Mouse (Mus musculus) embryonic facial prominence, embryonic 12.5 days (tissue): ENCODE results near the gene Bhlhe41. TPM values are rescaled to one million over a fixed set of nuclear protein-coding genes. Genes with fewer than 3 reads are reported as not detected.

ENCODE experiments used
- ATAC-seq: fragments of 200-750 bp; cut with Nextera tagmentation; 2 replicates; pipeline ENCODE4 v1.8.0; 2017; ENCODE audit not compliant: insufficient number of reproducible peaks, insufficient read depth, low FRiP score, low TSS enrichment
- H3K27ac ChIP-seq: fragments of 300-500 bp; sonication (generic); 2 replicates; pipeline ENCODE4 v1.5.1; 2016; ENCODE audit warnings: mild to moderate bottlenecking
- H3K27me3 ChIP-seq: fragments of 300-500 bp; sonication (generic); 2 replicates; pipeline ENCODE4 v1.6.1; 2016; ENCODE audit warnings: mild to moderate bottlenecking, moderate library complexity
- H3K36me3 ChIP-seq: fragments of 300-500 bp; sonication (generic); 2 replicates; pipeline ENCODE4 v1.6.1; 2016; ENCODE audit warnings: mild to moderate bottlenecking
- H3K4me1 ChIP-seq: fragments of 300-500 bp; sonication (generic); 2 replicates; pipeline ENCODE4 v1.6.1; 2016
- H3K4me2 ChIP-seq: fragments of 300-500 bp; sonication (generic); replicated peaks from 2 replicates; pipeline ENCODE4 v1.6.1; 2016; ENCODE audit warnings: mild to moderate bottlenecking, moderate library complexity
- H3K4me3 ChIP-seq: fragments of 300-500 bp; sonication (generic); 2 replicates; pipeline ENCODE4 v1.5.1; 2016; ENCODE audit warnings: mild to moderate bottlenecking
- H3K9ac ChIP-seq: fragments of 300-500 bp; sonication (generic); 2 replicates; pipeline ENCODE4 v1.6.1; 2016; ENCODE audit warnings: mild to moderate bottlenecking, moderate library complexity
- H3K9me3 ChIP-seq: fragments of 300-500 bp; sonication (generic); 2 replicates; pipeline ENCODE4 v1.6.1; 2016; ENCODE audit warnings: mild to moderate bottlenecking, moderate library complexity
- WGBS: fragments of 180-500 bp; shearing (Covaris S2); methylation state at CpG from one replicate; pipeline ENCODE4 v1.1.7; 2016; 5-methylcytosine and 5-hydroxymethylcytosine counted together
- polyA plus RNA-seq: library from polyadenylated mRNA; unstranded; fragments of >200 nt; fragmentation: Nextera tagmentation; extraction: Ambion mirVana; gene quantifications from 2 replicates; pipeline ENCODE4 v1.2.1, GENCODE M21; 2016

Gene Bhlhe41
- polyA plus RNA-seq, 1 experiment from 2014 or later: 2.6 TPM

DNA sequence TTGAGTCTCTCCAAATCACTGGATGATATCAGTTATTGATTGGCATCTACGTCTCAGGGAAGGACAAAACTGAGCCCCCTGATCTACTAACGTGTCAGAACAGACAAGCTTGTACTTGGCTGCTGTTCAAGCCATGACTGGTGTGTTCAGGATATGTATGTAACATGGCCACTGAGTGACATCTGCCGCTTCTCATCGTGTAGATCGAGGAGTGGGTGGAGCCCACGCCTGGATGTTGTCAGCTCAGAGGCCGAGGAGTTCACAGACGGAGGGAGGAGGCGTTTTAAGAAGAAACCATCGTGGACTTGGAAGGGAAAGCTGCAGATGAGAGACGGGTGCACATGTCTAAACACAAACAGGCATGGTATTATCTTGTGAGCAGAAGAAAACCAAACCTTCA, 26.6 kb upstream of the Bhlhe41 start:
- no peak for ATAC-seq
- Histone ChIP-seq H3K9me3 (no peaks in the 10 kb centered on the region), H3K27me3 (no peaks in the 10 kb centered on the region), H3K4me2 (no peak overlapping the region), H3K9ac (no peak overlapping the region), H3K4me3 (no peak overlapping the region), H3K4me1 (0 out of 2 replicates have a peak, but pooled peaks cover 4% of the 10 kb centered on the region), H3K27ac (no peak overlapping the region), H3K36me3 (no peaks in the 10 kb centered on the region)
- WGBS: 77% methylated on average over 11 of the region's 11 CpGs

DNA sequence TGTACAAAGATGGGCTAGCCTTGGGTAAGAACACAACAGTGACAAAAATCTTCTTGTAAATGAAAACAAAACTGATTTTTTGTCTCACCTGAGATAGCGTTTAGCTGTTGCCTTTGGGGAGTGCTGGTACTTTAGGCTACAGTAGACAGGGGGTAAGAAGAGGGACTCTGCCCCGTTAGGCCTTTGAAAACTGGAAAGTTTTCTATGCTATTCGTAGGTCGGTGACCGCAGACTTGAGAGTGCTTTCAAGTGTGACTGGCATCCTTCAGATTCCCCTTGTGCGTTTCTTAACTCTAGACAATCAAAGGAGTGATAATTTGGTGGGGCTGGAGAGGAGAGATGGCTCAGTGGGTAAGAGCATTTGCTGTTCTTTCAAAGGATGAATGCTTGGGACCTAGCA, 22.4 kb upstream of the Bhlhe41 start:
- Histone ChIP-seq H3K4me1 (no peaks in the 10 kb centered on the region), H3K9ac (no peak overlapping the region), H3K4me2 (no peak overlapping the region), H3K36me3 (no peaks in the 10 kb centered on the region), H3K27ac (no peak overlapping the region), H3K4me3 (no peak overlapping the region), H3K9me3 (no peaks in the 10 kb centered on the region), H3K27me3 (no peaks in the 10 kb centered on the region)
- no peak for ATAC-seq
- WGBS: 81% methylated on average over 6 of the region's 6 CpGs

DNA sequence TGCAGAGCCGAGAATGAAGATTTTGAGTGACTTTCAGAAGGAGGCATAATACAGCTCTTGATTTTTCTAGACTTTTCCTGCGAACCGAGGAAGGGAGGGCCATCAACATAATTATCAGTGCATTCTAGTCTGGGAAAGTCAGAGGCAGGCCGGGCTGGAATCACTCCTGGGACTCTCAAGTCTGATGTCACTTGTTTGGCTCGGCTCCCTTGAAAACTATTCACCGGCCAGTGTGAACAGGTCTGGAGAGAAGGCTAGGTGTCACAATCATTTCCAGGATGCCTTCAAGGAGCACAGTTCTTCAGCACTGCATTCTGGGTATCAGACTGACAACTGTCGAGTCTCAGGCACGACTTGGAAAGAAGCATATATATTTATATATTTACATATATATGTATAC, 20.9 kb upstream of the Bhlhe41 start:
- no peaks in the 10 kb centered on the region for H3K4me1 ChIP-seq
- no peak for ATAC-seq

DNA sequence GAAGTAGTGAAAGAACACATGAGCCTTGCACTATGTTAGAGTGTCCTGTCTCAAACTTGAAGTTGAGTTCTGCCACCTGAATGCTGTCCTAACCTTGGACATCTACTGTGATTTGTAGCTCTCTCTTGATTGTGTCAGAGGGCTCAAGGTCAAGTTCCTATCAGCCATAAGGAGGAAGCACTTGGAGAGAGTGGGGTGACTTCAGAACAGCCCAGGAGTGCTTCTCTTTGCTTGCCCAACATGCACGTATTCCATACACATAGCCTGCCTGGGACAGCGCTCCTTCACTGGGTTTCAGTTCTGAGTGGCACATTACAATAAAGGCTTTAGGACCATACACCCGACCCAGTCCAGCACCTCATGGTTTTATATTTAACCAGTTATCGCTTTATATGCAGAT, 19.7 kb upstream of the Bhlhe41 start:
- WGBS: 87% methylated on average over 4 of the region's 4 CpGs

More for the DNA sequence above, 20.9 kb upstream of the Bhlhe41 start:
- Histone ChIP-seq H3K36me3 (no peaks in the 10 kb centered on the region), H3K27ac (no peak overlapping the region), H3K9me3 (no peaks in the 10 kb centered on the region), H3K4me2 (no peak overlapping the region), H3K9ac (no peak overlapping the region), H3K4me3 (no peak overlapping the region), H3K27me3 (no peaks in the 10 kb centered on the region)
- 68% methylated on average over 8 of the region's 8 CpGs for WGBS

DNA sequence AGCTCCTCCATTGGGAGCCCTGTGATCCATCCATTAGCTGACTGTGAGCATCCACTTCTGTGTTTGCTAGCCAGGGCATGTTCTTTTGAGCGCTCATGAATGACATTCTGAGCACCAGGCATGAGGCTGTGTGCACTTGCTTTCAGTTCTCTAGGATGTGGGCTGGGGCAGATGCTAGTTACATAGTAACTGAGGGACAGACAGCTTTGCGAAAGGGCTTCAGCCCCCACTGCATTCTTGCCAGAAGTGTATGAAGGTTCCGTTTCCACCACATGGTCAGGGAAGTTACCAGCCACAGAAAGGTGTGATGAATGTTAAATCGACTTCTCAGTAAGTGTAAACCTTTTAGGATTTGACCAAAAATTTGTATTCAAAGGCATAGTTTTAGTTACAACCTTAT, 18.3 kb upstream of the Bhlhe41 start:
- H3K27me3 ChIP-seq: no peaks in the 10 kb centered on the region
- H3K27ac ChIP-seq: no peak overlapping the region
- H3K4me1 ChIP-seq: no peaks in the 10 kb centered on the region
- whole genome bisulfite sequencing: 86% methylated on average over 4 of the region's 4 CpGs
- H3K4me3 ChIP-seq: no peak overlapping the region
- no peaks in the 10 kb centered on the region for H3K36me3 ChIP-seq
- no peaks in the 10 kb centered on the region for H3K9me3 ChIP-seq
- no peak overlapping the region for H3K9ac ChIP-seq
- no peak for ATAC-seq
- no peak overlapping the region for H3K4me2 ChIP-seq

More for the DNA sequence above, 19.7 kb upstream of the Bhlhe41 start:
- Histone ChIP-seq H3K36me3 (no peaks in the 10 kb centered on the region), H3K4me3 (no peak overlapping the region), H3K4me1 (no peaks in the 10 kb centered on the region), H3K27me3 (no peaks in the 10 kb centered on the region), H3K4me2 (no peak overlapping the region), H3K9ac (no peak overlapping the region), H3K27ac (no peak overlapping the region), H3K9me3 (no peaks in the 10 kb centered on the region)
- no peak for ATAC-seq

DNA sequence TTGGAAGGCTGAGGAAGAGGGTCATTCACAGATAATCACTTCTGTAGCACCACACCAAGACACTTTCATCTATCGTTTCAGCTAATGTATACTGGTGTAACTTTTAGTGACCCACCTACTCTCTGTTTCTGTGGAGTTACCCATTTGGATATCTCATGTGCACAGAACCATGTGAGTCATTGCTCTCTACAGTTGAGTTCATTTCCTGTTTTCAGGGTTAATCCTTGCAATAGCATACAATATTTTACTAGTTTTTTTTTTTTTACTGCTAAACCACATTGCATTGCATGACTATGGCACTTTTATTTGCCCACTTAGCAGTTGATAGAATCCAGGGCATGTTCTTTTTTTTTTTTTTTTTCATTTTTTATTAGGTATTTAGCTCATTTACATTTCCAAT, 17.7 kb upstream of the Bhlhe41 start:
- H3K27me3 ChIP-seq: no peaks in the 10 kb centered on the region
- WGBS: 78% methylated on average over 1 of the region's 1 CpGs
- ATAC-seq: no peak
- H3K9me3 ChIP-seq: no peaks in the 10 kb centered on the region
- H3K4me3 ChIP-seq: no peak overlapping the region
- H3K4me1 ChIP-seq: no peaks in the 10 kb centered on the region
- H3K36me3 ChIP-seq: no peaks in the 10 kb centered on the region
- no peak overlapping the region for H3K4me2 ChIP-seq
- no peak overlapping the region for H3K27ac ChIP-seq
- H3K9ac ChIP-seq: no peak overlapping the region

DNA sequence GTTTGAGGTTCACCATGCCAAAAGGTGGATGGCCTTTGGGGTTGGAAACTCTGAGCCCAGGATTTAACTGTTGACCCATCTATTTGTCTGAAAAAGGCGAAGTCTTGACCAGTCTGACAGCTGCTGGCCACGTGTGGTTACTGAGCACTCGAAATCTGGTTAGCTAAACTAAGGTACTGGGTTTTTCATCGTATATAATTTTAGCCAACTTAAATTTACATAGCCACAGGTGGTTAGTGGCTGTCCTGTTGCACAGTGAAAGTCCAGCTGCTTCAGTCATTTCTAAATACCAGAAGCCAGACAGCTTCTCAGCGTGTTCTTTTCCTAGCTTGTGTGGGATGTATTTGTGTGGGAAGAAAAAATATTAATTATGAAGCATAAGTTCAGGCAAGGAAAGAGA, 15.3 kb upstream of the Bhlhe41 start:
- WGBS: 87% methylated on average over 5 of the region's 5 CpGs
- H3K9me3 ChIP-seq: no peaks in the 10 kb centered on the region
- H3K9ac ChIP-seq: no peak overlapping the region
- no peaks in the 10 kb centered on the region for H3K4me1 ChIP-seq
- H3K27ac ChIP-seq: no peak overlapping the region
- H3K27me3 ChIP-seq: no peaks in the 10 kb centered on the region
- H3K36me3 ChIP-seq: no peaks in the 10 kb centered on the region
- H3K4me3 ChIP-seq: no peak overlapping the region
- no peak overlapping the region for H3K4me2 ChIP-seq
- no peak for ATAC-seq

DNA sequence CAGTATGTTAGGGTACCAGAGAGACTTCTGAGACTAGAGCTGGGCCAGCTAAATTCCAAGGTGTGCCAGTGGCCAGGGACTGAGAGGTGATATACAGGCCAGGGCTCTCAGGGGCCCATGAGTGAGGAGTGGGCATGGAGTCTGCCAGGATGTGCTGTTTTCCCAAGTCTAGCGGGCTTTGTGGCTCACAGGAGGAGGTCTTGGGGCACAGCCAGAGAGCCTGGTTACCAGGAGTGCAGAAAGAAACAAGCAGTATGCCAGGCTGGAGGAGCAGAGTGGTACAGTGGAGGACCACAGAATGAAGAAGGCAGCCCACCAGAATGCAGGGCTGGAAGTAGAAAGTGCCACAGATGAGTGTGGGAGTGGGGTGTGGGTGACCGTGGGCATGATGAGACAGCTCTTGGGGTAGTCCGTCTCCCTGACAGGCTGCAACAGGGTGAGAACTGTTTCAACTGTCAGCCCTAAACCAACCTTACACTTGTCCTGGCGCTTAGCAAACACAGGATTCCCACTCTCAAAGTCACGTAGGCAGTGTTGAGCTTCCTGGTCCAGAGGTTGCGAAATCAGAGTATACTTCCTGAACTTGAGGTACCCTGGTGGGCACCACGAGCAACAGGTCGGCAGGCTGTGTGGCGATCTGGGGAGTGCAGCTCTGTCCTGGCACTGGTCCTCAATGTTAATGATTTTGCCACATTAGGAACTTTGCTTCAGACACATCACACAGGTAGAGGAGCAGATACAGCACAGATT, 11.8 kb upstream of the Bhlhe41 start:
- Histone ChIP-seq H3K4me1 (no peaks in the 10 kb centered on the region; the same call in 1 of the 2 replicates), H3K27me3 (no peaks in the 10 kb centered on the region), H3K9me3 (no peaks in the 10 kb centered on the region), H3K27ac (no peak overlapping the region), H3K36me3 (no peaks in the 10 kb centered on the region), H3K9ac (no peak overlapping the region), H3K4me2 (no peak overlapping the region), H3K4me3 (no peak overlapping the region)
- ATAC-seq: no peak
- 79% methylated on average over 9 of the region's 9 CpGs for WGBS

DNA sequence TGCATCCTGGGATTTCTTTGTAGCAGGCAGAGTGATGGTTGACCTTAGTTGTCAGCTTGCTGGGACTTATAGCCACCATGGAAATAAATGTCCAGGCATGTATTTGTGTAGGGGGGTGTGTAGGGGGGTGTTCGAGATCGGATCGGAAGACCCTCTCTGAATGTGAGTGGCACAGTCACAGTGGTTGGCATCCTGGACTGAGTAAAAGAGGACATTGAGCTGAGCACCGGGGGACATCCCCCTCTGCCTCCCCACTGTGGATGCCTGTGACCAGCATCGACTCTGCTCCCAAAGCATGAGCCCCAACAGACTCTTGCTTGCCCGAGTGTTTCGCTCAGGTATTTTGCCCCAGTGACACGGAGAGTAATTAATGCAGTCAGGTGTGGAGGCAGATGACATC, 8.0 kb upstream of the Bhlhe41 start:
- H3K4me1 ChIP-seq: no peaks in the 10 kb centered on the region; the same call in 1 of the 2 replicates
- 85% methylated on average over 8 of the region's 8 CpGs for WGBS
- H3K4me3 ChIP-seq: no peak overlapping the region
- no peak overlapping the region for H3K27ac ChIP-seq
- no peaks in the 10 kb centered on the region for H3K27me3 ChIP-seq
- no peak overlapping the region for H3K4me2 ChIP-seq
- H3K9me3 ChIP-seq: no peaks in the 10 kb centered on the region
- ATAC-seq: no peak
- no peaks in the 10 kb centered on the region for H3K36me3 ChIP-seq
- H3K9ac ChIP-seq: no peak overlapping the region

DNA sequence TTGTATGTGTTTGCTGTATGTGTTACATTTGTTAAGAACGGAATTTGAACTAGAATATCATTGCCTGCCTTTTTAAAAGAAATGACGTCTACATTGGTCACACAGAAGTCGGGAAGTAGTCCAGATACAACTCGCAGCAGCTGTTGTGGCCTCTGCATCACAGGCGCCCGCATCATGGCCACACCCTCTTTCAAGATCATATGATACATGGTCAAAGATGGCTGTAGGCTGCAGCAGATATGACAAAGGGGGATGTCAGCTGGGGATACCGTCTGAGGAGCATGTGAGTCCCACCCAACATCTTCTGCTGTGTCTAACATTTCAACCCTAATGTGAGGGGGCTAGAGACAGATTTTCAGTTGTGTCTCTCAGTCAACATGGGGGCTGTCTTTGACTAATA, 6.7 kb upstream of the Bhlhe41 start:
- no peaks in the 10 kb centered on the region for H3K27me3 ChIP-seq
- H3K4me1 ChIP-seq: peaks cover 2% of the 10 kb centered on the region; the same call in 1 of the 2 replicates
- no peaks in the 10 kb centered on the region for H3K36me3 ChIP-seq
- no peak overlapping the region for H3K4me2 ChIP-seq
- no peak overlapping the region for H3K27ac ChIP-seq
- H3K9me3 ChIP-seq: no peaks in the 10 kb centered on the region
- H3K4me3 ChIP-seq: no peak overlapping the region
- ATAC-seq: no peak
- no peak overlapping the region for H3K9ac ChIP-seq
- WGBS: 89% methylated on average over 7 of the region's 7 CpGs

DNA sequence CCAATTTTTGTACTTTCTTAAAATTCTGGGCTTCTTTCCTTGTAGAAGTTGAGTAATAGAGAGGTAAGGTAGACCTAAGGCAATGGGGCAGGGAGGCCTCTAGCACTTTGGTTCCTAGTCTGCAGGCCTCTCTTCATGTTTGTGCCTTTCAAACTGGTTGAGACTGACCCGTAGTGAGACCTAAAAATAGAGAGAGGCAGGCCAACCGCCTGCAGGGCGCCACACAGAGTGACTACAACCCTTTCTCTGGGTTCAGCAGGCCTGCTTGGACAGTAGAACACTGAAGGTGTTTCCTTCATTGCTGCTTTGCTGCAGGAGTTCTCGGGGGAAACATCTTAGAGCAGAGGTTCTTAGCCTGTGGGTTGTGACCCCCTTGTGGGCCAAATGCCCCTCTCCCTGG, 5.6 kb upstream of the Bhlhe41 start:
- Histone ChIP-seq H3K27ac (no peak overlapping the region), H3K4me2 (no peak overlapping the region), H3K4me3 (no peak overlapping the region), H3K9ac (no peak overlapping the region), H3K27me3 (no peaks in the 10 kb centered on the region), H3K36me3 (no peaks in the 10 kb centered on the region), H3K4me1 (peaks cover 4% of the 10 kb centered on the region), H3K9me3 (no peaks in the 10 kb centered on the region)
- 49% methylated on average over 4 of the region's 4 CpGs for WGBS
- no peak for ATAC-seq

DNA sequence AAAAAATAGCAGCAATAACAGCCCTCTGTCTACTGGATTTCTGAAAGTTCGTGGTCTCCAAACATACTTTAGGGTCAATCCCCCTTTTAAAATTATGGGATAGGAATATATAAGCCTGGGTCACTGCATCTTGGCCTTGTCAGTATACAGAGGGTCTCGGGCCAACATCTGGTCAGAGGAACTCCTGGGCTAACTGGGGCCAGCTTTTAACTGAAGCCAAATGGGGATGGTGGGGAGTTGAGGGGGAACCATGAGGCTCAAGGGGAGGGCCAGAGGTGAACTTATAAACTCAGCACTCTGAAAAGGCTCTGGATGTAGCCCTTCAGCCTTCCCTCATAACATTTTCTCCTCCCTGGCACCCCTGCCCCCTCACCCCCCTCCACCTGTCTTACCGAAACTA, 1.8 kb upstream of the Bhlhe41 start:
- Histone ChIP-seq H3K4me3 (no peak overlapping the region), H3K9ac (no peak overlapping the region), H3K4me1 (peaks cover 24% of the 10 kb centered on the region), H3K9me3 (no peaks in the 10 kb centered on the region), H3K36me3 (no peaks in the 10 kb centered on the region), H3K4me2 (peak overlapping the region; percentile 97), H3K27me3 (peaks cover 31% of the 10 kb centered on the region), H3K27ac (no peak overlapping the region)
- WGBS: 52% methylated on average over 3 of the region's 3 CpGs
- no peak for ATAC-seq
